Mouse (Mus musculus) B cell, adult 2 months (primary cell): ENCODE data around the gene Dnaic1.
A peak's percentile ranks its signal among the peaks of the same experiment; 100 is the strongest.

Experiments used
- DNase-seq, 2 experiments: peaks; one replicate each; pipeline ENCODE4 v3.0.0; 2022

The Dnaic1 gene

GRCm38 (mm10) chr4:41573492-41573891 lies 3.9 kb downstream of the Dnaic1 start:
- DNase-seq, result no peak

DNA sequence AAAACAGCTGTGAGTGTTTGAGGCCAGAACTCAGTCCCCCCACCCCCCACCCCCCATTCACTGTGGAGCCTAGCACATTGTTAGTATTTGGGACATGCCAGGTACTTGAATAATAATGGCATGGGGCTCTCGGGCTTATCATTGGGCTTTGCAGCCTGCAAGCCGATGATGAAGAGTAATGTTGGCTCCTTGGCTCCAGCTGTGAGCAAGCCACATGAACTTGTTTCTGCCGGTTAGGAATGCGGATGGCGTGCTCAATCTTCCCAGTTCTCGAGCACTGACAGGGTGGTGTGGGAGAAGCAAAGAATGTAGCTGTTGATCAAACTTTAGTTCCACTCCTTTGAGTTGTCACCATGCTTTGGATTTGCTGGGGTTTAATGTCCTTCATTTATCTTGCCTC lies 6.3 kb downstream of the Dnaic1 start:
- no peak for DNase-seq

DNA sequence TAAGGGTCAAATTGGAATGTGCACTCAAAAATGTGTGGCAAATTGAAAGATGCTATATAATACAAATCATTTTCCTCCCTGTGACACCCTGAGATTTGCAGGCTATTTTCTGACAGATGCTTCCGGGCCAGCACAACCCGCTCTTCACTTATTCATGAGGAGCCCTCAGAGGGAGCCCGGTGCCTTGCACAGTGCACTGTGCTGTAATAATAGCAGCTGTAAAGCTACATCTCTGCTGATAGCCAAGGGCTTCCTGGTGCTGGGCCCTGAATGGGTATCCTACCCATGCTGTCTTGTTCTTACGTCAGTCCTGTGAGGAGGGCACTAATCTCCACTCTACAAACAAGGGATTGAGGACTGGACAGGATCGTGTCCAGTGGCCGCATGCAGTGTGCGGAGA lies 13.8 kb downstream of the Dnaic1 start:
- no peak for DNase-seq

DNA sequence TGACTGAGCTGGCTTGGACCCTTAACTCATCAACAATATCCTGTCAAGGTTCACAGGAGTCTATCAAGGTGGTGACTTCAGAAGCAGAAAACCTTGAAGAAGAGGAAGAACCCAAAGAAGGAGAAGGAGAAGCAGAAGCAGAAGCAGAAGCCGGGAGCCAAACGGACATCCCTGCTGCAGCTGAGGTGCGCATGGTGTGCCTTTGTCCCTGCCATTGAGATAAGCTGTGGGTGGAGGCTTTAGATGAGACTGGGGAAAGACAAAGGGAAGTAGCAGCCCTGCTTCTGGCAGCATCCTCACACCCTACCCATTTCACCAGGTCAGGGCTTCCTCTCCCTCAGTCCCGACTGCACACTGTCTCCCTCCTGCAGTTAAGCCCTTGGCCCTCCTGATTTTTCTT lies 33.2 kb downstream of the Dnaic1 start:
- no peak for DNase-seq

DNA sequence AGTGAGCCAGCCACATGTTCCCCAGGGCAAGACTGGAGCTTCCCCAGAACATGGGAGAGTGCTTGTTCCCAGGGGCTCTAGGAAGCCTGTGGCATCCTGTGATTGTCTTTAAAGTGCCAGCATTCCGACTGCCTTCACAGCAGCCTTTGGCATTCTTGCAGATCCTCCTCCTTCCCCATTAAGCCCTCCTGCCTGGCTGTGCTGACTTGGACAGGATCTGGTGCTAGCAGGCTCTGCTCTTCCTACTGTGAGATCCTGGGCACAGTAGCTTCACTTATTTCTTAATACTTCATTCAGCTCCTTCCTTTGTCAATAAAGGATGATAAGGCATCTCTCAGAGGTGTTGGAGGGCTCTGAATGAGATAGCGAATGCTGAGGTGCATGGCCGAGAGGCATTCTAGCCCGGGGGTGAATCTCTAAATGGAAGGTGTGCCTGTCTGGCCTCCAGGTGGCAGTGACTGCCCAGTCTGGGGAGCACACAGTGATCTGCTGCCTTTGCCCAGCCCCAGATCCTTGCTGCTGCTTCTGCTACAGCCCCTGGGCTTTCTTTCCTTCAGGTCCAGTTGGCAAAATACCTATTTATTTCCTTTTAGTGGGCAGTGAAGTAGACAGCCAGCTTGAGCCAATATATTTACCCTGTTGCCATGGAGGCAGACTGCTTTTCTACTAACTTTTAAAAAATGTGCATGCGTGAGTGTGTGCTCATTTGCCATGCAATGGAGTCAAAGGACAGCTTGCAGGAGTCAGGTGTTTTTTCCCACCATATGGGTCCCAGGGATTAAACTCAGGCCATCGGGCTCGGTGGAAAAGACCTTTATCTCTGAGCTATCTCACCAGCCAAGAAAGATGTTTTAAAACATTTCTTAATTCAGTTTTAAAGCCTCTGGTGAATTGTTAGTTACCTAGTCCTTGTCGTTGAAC lies 35.2 kb downstream of the Dnaic1 start:
- peak; percentile 12 to 22 for DNase-seq

GRCm38 (mm10) chr4:41606784-41607183 lies 37.2 kb downstream of the Dnaic1 start:
- DNase-seq, result peak; percentile 33 to 37

GRCm38 (mm10) chr4:41609681-41610593 lies 40.4 kb downstream of the Dnaic1 start:
- no peak for DNase-seq

GRCm38 (mm10) chr4:41610594-41610980 lies 41.0 kb downstream of the Dnaic1 start:
- no peak for DNase-seq

GRCm38 (mm10) chr4:41612166-41612565 lies 42.6 kb downstream of the Dnaic1 start:
- no peak for DNase-seq

DNA sequence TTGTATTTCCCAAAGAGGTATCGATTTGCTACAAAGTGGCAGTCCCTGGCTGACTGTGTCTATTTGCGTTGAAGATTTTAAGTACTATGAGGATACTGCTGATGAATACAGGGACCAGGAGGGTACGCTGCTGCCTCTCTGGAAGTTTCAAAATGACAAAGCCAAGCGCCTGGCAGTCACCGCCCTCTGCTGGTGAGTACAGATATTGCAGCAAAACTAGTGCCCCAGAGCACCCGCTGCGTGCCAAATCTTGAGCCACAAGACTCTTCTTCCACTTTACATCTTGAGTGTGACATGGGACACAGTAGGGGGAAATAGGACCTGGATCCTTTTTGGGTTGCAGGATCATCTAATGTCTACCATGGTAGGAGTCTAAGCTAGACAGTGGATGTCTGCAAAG lies 44.6 kb downstream of the Dnaic1 start:
- peak; percentile 76 to 78 for DNase-seq

GRCm38 (mm10) chr4:41615661-41616599 lies 46.4 kb downstream of the Dnaic1 start:
- no peak for DNase-seq

DNA sequence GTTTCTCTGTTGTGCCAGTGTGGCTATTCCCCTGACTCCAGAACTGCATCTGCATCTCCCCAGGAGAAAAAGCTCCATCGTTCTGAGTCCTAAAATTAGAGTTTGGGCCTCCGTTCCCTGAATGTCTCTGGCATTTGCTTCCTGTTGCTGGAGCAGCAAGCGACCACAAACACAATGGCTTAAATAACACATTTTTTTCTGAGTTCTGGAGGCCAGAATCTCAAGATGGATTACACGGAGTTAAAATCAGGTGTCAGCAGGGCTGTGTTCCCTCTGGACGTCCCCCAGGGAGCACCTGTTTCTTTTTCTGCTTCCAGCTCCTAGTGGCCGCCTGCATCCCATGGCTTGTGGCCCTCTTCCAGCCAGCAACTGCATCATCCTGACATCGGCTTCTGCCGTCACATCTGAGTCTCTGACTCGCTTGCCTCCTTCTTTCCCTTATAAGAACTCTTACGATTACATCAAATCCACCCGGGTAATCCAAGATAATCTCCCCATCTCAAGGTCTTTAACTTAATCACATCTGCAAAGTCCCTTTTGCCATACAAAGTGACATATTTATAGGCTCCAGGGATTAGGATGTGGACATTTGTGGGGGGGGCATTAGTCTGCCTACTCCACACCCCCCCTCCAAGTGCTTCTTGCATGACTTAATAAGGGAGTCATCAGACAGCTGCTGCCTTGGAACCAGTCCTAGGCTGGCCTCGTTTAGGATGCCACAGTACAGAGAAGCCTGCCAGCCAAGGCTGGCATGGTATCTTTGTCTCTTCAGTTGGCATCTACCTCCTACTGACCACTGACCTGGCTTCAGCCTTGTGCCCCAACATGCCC lies 49.6 kb downstream of the Dnaic1 start:
- DNase-seq, result no peak

GRCm38 (mm10) chr4:41622071-41622470 lies 52.5 kb downstream of the Dnaic1 start:
- no peak for DNase-seq

DNA sequence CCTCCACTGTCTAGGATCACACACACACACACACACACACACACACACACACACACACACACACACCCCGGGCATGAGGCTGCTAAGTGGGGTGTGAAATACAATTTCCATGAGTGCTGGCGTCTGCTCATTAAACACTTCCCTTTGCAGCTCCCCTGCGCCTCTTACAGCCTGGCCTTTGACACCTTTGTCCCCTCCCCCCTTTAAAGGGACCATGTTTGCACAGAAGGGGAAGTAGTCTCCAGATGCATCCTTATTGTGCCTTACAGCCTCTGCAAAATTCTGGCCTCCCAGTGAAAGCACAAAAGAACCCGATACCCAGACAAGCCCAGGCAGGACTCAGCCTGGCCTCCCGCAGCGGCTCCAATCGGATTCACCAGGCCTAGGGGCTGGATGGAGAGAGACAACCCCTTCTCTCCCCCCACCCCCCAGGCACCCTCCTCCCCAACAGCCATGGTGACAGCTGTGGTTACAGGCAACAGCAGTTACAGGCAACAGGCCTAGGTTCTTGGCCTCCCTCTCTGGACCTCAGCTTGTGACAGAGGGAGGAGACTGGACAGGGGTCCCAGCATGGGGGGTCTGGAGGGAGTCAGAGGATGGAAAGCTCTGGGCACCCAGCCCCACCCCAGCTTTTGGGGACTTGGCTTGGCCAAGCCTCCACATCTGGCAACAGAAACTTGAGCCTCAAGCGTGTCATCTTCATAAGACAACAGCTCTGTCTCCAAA lies 58.8 kb downstream of the Dnaic1 start:
- peak; percentile 28 to 45 for DNase-seq

DNA sequence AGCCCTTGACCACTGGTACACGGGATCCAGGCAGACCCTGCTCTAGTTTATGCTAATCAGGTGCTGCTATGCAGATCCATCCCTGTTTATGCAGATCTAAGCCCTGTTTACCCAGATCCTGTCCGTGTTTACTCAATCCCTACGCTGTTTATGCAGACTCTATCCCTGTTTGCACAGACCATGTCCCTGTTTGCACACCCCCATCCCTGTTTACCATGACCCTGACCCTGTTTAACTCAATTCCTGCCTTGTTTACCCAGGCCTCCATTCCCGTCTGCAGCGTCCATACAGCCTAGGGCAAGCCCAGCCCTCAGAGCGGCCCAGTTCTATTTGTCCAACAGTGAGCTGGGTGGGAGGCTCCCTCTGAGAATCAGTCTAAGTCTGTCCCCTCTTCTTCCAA lies 60.6 kb downstream of the Dnaic1 start:
- DNase-seq, result no peak

GRCm38 (mm10) chr4:41631390-41631789 lies 61.8 kb downstream of the Dnaic1 start:
- no peak for DNase-seq

DNA sequence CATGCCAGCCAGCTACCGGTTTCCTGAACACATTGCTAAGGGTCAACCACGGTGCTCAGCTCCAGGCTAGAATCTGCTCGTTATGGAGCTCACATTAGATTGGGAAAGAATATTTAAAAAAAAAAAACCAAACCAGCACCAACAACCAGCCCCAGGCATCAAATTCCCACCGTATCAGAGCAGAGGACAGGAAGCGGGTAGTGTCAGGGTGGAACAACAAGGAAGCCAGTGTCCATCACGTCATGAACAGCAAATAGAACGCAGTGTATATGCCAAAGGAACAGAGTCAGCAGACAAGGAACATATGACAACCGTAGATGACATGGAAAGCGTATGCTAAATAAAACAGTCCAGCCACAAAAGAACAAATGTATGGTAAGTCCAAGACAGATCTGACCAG lies 63.4 kb downstream of the Dnaic1 start:
- DNase-seq, result no peak

- DNase-seq, result no peak
Measured at GRCm38 (mm10) chr4:41634631-41635030, 65.1 kb downstream of the Dnaic1 start.

DNA sequence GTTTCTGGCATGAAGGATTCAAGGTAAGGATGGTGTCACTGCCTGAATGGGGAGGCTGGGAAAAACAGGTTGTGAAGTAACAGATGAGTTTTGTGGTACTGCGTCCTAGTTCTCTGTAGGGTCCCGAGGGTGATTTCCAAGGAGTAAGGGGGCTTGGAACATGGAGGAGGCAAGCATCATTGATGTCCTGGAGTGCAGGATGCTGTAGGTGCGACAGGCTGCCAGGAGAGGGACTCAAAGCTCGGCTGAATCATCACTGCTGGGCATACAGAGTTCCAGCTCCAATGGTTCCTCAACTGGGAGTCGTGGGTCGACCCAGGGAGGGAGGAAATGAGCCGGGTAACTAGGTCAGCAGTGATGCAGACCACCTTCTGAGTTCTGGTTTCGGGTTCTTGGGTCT lies 65.6 kb downstream of the Dnaic1 start:
- DNase-seq, result no peak

GRCm38 (mm10) chr4:41635906-41636305 lies 66.3 kb downstream of the Dnaic1 start:
- no peak for DNase-seq

DNA sequence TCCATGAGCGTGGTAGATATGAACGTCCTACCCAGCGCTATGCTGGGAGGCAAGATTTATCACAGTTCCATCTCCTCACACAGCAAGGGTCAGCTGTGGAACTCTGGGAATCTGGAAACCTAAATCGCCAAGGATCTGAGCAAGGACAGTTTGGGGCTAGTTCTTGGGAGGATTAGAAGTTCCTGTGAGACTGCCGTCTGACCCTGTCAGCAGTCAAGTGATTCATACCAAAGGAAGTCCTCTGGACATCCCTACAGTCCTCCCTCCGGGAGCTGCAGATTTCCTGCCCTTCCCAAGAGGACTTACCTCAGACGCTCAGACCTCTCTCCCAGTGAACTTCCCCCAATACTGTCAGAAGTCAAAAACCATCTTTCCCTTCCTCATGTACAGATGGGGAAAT lies 66.8 kb downstream of the Dnaic1 start:
- no peak for DNase-seq
